Mouse (Mus musculus) embryo, embryonic 11 days (tissue): Measurements from ENCODE around the gene Renbp.

Experiments used
- DNase-seq: peaks from one replicate; pipeline ENCODE4 v3.0.0-alpha.2; 2015

The Renbp gene

GRCm38 (mm10) chrX:73930402-73931062, at the start of gene Renbp:
TSS of gene Renbp (minus strand) at chrX:73930850.
- peak; percentile 76 for DNase-seq

- DNase-seq: no peak
These were observed 47.1 kb upstream of the Renbp start for GRCm38 (mm10) chrX:73977783-73978182.

GRCm38 (mm10) chrX:73976283-73976682, 45.6 kb upstream of the Renbp start:
- no peak for DNase-seq

GRCm38 (mm10) chrX:73972774-73973173, 42.1 kb upstream of the Renbp start:
- no peak for DNase-seq

GRCm38 (mm10) chrX:73970781-73971180, 40.1 kb upstream of the Renbp start:
- DNase-seq: no peak

- no peak for DNase-seq
These were observed 39.1 kb upstream of the Renbp start for GRCm38 (mm10) chrX:73969729-73970128.

- no peak for DNase-seq
These were observed 38.5 kb upstream of the Renbp start for GRCm38 (mm10) chrX:73969167-73969566.

GRCm38 (mm10) chrX:73967177-73968075, 36.8 kb upstream of the Renbp start:
- peak; percentile 93 for DNase-seq

- peak; percentile 88 for DNase-seq
These were observed 35.9 kb upstream of the Renbp start, which contains the start of gene Hcfc1 for GRCm38 (mm10) chrX:73966248-73967176. TSS of gene Hcfc1 (minus strand) at chrX:73966357.

GRCm38 (mm10) chrX:73965307-73965706, 34.7 kb upstream of the Renbp start:
- DNase-seq: peak; percentile 32

GRCm38 (mm10) chrX:73964363-73964762, 33.7 kb upstream of the Renbp start:
- DNase-seq: no peak

GRCm38 (mm10) chrX:73954988-73955387, 24.3 kb upstream of the Renbp start:
- DNase-seq: no peak

- no peak for DNase-seq
These were observed 22.0 kb upstream of the Renbp start for GRCm38 (mm10) chrX:73952603-73953002.

- DNase-seq: no peak
These were observed 18.7 kb upstream of the Renbp start for GRCm38 (mm10) chrX:73949341-73949740.

GRCm38 (mm10) chrX:73948647-73949046, 18.0 kb upstream of the Renbp start:
- DNase-seq: peak; percentile 66

GRCm38 (mm10) chrX:73946896-73947295, 16.2 kb upstream of the Renbp start:
- no peak for DNase-seq

GRCm38 (mm10) chrX:73942294-73942693, 11.6 kb upstream of the Renbp start:
- no peak for DNase-seq

- no peak for DNase-seq
These were observed 11.2 kb upstream of the Renbp start for GRCm38 (mm10) chrX:73941860-73942259.

- no peak for DNase-seq
These were observed 1.2 kb upstream of the Renbp start for GRCm38 (mm10) chrX:73931871-73932270.

- peak; percentile 6 for DNase-seq
These were observed 8.1 kb downstream of the Renbp start for GRCm38 (mm10) chrX:73922550-73922882.

GRCm38 (mm10) chrX:73921823-73922549, 8.7 kb downstream of the Renbp start, which contains the start of the genes Arhgap4 and Naa10:
TSS of gene Arhgap4 (minus strand) at chrX:73921870.
TSS of gene Naa10 (minus strand) at chrX:73921944.
- peak; percentile 91 for DNase-seq

- peak; percentile 16 for DNase-seq
These were observed 9.3 kb downstream of the Renbp start for GRCm38 (mm10) chrX:73921285-73921822.
